Mouse (Mus musculus) erythroid progenitor cell, adult 5-6 weeks (primary cell): ENCODE data around the gene Cic. TPM values are rescaled to one million over a fixed set of nuclear protein-coding genes. Genes with fewer than 3 reads are reported as not detected.
"Not testable (repeated sequence)": the region's sequence is repeated elsewhere in the genome, so short reads cannot be mapped to it uniquely, and the experiment has no call there.

ENCODE experiments used
- ATAC-seq: replicated peaks from 2 replicates; pipeline ENCODE4 v1.8.0; 2016; ENCODE audit warnings: moderate number of reproducible peaks, mild to moderate bottlenecking, moderate TSS enrichment, inconsistent platforms; ENCODE audit not compliant: poor library complexity, low FRiP score, severe bottlenecking
- total RNA-seq, 2 experiments: library from RNA; stranded (forward) in 1 of 2; stranded (reverse) in 1 of 2; fragments of 150-400 nt in 1 of 2; fragments of 186-747, 209-891 nt in 1 of 2; gene quantifications; 2 replicates each; pipeline versions ENCODE4 v1.2.3 to v1.2.4; 2015 to 2017; ENCODE audit warnings: low replicate concordance in 2 of 2

The Cic gene
- total RNA-seq, 2 experiments from 2014 or later, result 90.7 to 114 TPM

- no peak for ATAC-seq
Observed at GRCm38 (mm10) chr7:25241062-25241461, 26.4 kb upstream of the Cic start.

GRCm38 (mm10) chr7:25243361-25243760 is 24.1 kb upstream of the Cic start:
- no peak for ATAC-seq

- ATAC-seq, result no peak
Observed at GRCm38 (mm10) chr7:25244562-25245369, 22.7 kb upstream of the Cic start.

GRCm38 (mm10) chr7:25246079-25246758 is 21.3 kb upstream of the Cic start:
- no peak for ATAC-seq

- no peak for ATAC-seq
Observed at GRCm38 (mm10) chr7:25246759-25247137, 20.8 kb upstream of the Cic start.

- ATAC-seq, result no peak
Observed at GRCm38 (mm10) chr7:25247498-25247897, 20.0 kb upstream of the Cic start.

- no peak for ATAC-seq
Observed at GRCm38 (mm10) chr7:25248018-25248647, 19.4 kb upstream of the Cic start.

- no peak for ATAC-seq
Observed at GRCm38 (mm10) chr7:25248846-25249313, 18.6 kb upstream of the Cic start.

GRCm38 (mm10) chr7:25249314-25250140 is 18.0 kb upstream of the Cic start:
- ATAC-seq, result no peak

GRCm38 (mm10) chr7:25250141-25250972 is 17.1 kb upstream of the Cic start, which contains the start of gene Erf:
Gene Erf, minus strand, starts transcription at chr7:25250761.
- ATAC-seq, result peak; percentile 91

GRCm38 (mm10) chr7:25251071-25251791 is 16.3 kb upstream of the Cic start:
- no peak for ATAC-seq

GRCm38 (mm10) chr7:25251822-25252221 is 15.7 kb upstream of the Cic start:
- ATAC-seq, result no peak

GRCm38 (mm10) chr7:25261896-25262295 is 5.6 kb upstream of the Cic start:
- no peak for ATAC-seq

GRCm38 (mm10) chr7:25263968-25264870 is 3.3 kb upstream of the Cic start:
- no peak for ATAC-seq

GRCm38 (mm10) chr7:25265743-25266142 is 1.8 kb upstream of the Cic start:
- ATAC-seq, result not testable (repeated sequence)

GRCm38 (mm10) chr7:25266180-25266962 is 1.1 kb upstream of the Cic start:
- no peak for ATAC-seq
